Mouse (Mus musculus) liver, embryonic 13.5 days (tissue): ENCODE measurements at regions not wholly inside any gene's neighbourhood (a gene's known extent, or its start where the extent isn't known, plus 50 kb on each side); places are given as distances from the start of the nearest gene placed in this dataset.

Experiments
- ATAC-seq: fragments of 200-750 bp; cut with Nextera tagmentation; 2 replicates; pipeline ENCODE4 v1.8.0; 2017; ENCODE audit warnings: low read depth, mild to moderate bottlenecking, moderate number of reproducible peaks, moderate library complexity
- DNase-seq: peaks from one replicate; pipeline ENCODE4 v3.0.0; 2022
- H3K27ac ChIP-seq: fragments of 300-500 bp; sonication (generic); 2 replicates; pipeline ENCODE4 v1.5.1; 2015; ENCODE audit warnings: moderate library complexity, mild to moderate bottlenecking, inconsistent platforms
- H3K27me3 ChIP-seq: fragments of 300-500 bp; sonication (generic); 2 replicates; pipeline ENCODE4 v1.6.1; 2015; ENCODE audit warnings: mild to moderate bottlenecking, inconsistent platforms
- H3K36me3 ChIP-seq: fragments of 300-500 bp; sonication (generic); 2 replicates; pipeline ENCODE4 v1.6.1; 2015; ENCODE audit warnings: mild to moderate bottlenecking, inconsistent platforms
- H3K4me1 ChIP-seq: fragments of 300-500 bp; sonication (generic); replicated peaks from 2 replicates; pipeline ENCODE4 v1.6.1; 2015; ENCODE audit warnings: inconsistent platforms
- H3K4me2 ChIP-seq: fragments of 300-500 bp; sonication (generic); 2 replicates; pipeline ENCODE4 v1.6.1; 2015; ENCODE audit warnings: inconsistent platforms, mild to moderate bottlenecking, moderate library complexity
- H3K4me3 ChIP-seq: fragments of 300-500 bp; sonication (generic); replicated peaks from 2 replicates; pipeline ENCODE4 v1.5.1; 2015; ENCODE audit warnings: mild to moderate bottlenecking, inconsistent platforms
- H3K9ac ChIP-seq: fragments of 300-500 bp; sonication (generic); 2 replicates; pipeline ENCODE4 v1.6.1; 2015; ENCODE audit warnings: mild to moderate bottlenecking, inconsistent platforms
- H3K9me3 ChIP-seq: fragments of 300-500 bp; sonication (generic); replicated peaks from 2 replicates; pipeline ENCODE4 v1.6.1; 2016; ENCODE audit warnings: inconsistent platforms
- WGBS: fragments of 180-500 bp; shearing (Covaris S2); methylation state at CpG from one replicate; pipeline ENCODE4 v1.1.7; 2015; ENCODE audit not compliant: insufficient replicate concordance; 5-methylcytosine and 5-hydroxymethylcytosine counted together

DNA sequence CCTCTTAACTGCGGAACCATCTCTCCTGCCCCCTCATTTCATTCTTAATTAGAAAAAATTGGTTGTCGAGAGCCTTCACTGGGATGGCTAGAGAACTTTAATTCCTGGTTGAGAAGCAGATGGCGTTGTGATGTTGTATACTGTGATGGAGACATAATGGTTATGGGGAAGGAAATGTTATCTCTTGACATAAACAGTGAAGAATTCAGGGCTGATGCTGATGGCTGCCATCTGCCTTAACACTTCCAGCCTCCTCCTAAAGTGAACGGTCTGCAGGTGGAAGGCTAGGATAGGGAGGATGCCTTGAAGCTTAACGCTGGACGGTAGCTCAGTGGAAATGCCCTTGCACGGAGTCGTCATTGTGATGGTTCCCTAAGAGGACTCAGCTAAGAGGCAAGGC, 226.4 kb upstream of the Tle3 start:
- no peaks in the 10 kb centered on the region for H3K27me3 ChIP-seq
- H3K27ac ChIP-seq, result no peak overlapping the region
- no peak overlapping the region for H3K4me2 ChIP-seq
- H3K4me1 ChIP-seq, result no peaks in the 10 kb centered on the region
- H3K9ac ChIP-seq, result no peak overlapping the region
- ATAC-seq (no peak), DNase-seq (no peak)
- no peak overlapping the region for H3K4me3 ChIP-seq
- H3K9me3 ChIP-seq, result no peaks in the 10 kb centered on the region
- no peaks in the 10 kb centered on the region for H3K36me3 ChIP-seq
- WGBS, result 64% methylated on average over 8 of the region's 8 CpGs

DNA sequence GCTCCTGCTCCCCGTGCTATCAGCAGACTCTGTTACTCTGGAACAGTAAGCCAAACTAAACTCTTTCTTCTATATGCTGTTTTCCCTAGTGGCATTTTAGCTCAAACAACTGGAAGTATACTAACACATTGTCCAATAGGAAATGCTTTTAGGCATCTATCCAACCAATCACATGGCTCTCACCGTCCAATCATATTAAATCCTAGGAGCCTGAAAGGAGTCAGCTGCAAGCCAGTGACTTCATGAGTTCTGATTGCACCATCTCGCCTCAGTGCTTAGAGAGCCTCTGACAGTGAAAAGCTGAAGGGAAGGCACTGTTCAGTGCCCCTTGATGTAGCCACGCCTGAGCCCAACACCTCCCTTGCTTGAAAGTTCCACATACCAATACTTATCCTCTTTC, 221.0 kb upstream of the Tle3 start:
- Histone ChIP-seq H3K27ac (no peak overlapping the region), H3K4me3 (no peak overlapping the region), H3K9ac (no peak overlapping the region), H3K9me3 (no peaks in the 10 kb centered on the region), H3K4me2 (no peak overlapping the region), H3K36me3 (no peaks in the 10 kb centered on the region), H3K27me3 (no peaks in the 10 kb centered on the region), H3K4me1 (no peaks in the 10 kb centered on the region)
- no peak for ATAC-seq
- WGBS, result 57% methylated on average over 4 of the region's 4 CpGs
- DNase-seq, result no peak

- no peak overlapping the region for H3K4me3 ChIP-seq
- no peak overlapping the region for H3K27ac ChIP-seq
- no peaks in the 10 kb centered on the region for H3K4me1 ChIP-seq
- no peak for ATAC-seq
- no peak for DNase-seq
- no peak overlapping the region for H3K4me2 ChIP-seq
- no peak overlapping the region for H3K9ac ChIP-seq
- no peaks in the 10 kb centered on the region for H3K27me3 ChIP-seq
- H3K9me3 ChIP-seq, result no peaks in the 10 kb centered on the region
- WGBS, result 53% methylated on average over 12 of the region's 12 CpGs
- H3K36me3 ChIP-seq, result no peaks in the 10 kb centered on the region
Measured at GRCm38 (mm10) chr9:61151901-61152337, 220.2 kb upstream of the Tle3 start.

- no peaks in the 10 kb centered on the region for H3K36me3 ChIP-seq
- WGBS, result 53% methylated on average over 6 of the region's 6 CpGs
- H3K9me3 ChIP-seq, result no peaks in the 10 kb centered on the region
- ATAC-seq (no peak), DNase-seq (no peak)
- no peaks in the 10 kb centered on the region for H3K27me3 ChIP-seq
- H3K27ac ChIP-seq, result no peak overlapping the region
- no peak overlapping the region for H3K9ac ChIP-seq
- no peak overlapping the region for H3K4me3 ChIP-seq
- no peak overlapping the region for H3K4me2 ChIP-seq
- no peaks in the 10 kb centered on the region for H3K4me1 ChIP-seq
Measured at GRCm38 (mm10) chr9:61154721-61155120, 217.4 kb upstream of the Tle3 start.

DNA sequence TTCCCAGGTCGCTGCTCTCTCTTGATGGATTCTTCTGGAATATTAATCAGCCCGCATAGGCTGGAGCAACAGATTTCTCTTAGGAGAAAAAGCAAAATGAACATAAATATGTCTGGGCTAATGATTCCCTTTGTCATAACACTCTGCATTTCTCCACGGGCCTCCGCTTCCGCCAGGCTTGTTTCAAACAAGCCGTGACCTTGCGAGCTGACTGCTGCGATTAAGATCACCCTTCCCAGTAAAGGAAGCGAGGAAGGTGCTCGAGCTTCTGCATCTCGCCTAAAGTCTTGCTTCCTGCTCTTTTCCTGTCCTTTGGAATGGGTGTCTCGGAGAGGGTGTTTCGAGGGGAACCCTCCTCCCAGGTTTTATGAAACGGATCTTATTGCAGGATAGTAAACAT, 216.3 kb upstream of the Tle3 start:
- Histone ChIP-seq H3K36me3 (no peaks in the 10 kb centered on the region), H3K27me3 (no peaks in the 10 kb centered on the region), H3K4me3 (no peak overlapping the region), H3K9me3 (no peaks in the 10 kb centered on the region), H3K4me1 (no peaks in the 10 kb centered on the region), H3K9ac (no peak overlapping the region), H3K4me2 (no peak overlapping the region), H3K27ac (no peak overlapping the region)
- ATAC-seq (no peak), DNase-seq (no peak)
- 61% methylated on average over 14 of the region's 14 CpGs for WGBS

DNA sequence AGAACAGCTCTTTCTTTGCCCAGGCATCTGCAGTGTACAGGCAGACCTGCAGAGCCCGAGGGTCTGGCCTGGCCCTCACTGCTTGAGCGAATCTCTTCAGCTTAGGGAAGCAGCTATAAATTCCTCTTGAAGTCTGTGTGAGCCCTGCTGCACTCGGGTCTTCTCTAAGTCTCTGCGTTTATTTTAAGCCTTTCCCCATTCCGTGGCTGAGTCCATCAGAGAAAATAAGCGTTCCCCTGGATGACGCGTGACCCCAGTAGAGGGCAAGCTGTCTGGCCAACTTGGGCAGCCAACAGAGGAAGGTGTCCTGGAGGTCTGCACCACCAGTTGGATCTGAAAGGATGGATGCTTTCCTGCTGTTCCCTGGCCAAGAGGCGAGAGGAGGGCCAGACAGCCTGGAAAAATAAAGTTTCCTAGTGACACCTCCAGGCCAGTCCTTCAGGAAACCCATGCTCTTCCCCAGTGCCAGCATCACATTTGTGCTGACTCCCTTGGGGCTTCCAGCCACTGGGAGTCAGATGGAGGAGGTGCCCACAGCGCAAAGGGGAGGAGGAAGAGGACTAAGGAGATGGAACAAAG, 213.9 kb upstream of the Tle3 start:
- Histone ChIP-seq H3K4me2 (no peak overlapping the region), H3K4me3 (no peak overlapping the region), H3K9ac (no peak overlapping the region), H3K4me1 (no peaks in the 10 kb centered on the region), H3K9me3 (no peaks in the 10 kb centered on the region), H3K27ac (no peak overlapping the region), H3K36me3 (no peaks in the 10 kb centered on the region), H3K27me3 (0 out of 2 replicates have a peak, but pooled peaks cover 3% of the 10 kb centered on the region)
- ATAC-seq (no peak), DNase-seq (no peak)
- 43% methylated on average over 10 of the region's 10 CpGs for WGBS

- H3K27me3 ChIP-seq, result 0 out of 2 replicates have a peak, but pooled peaks cover 3% of the 10 kb centered on the region
Measured at GRCm38 (mm10) chr9:61159159-61159558, 213.0 kb upstream of the Tle3 start.

DNA sequence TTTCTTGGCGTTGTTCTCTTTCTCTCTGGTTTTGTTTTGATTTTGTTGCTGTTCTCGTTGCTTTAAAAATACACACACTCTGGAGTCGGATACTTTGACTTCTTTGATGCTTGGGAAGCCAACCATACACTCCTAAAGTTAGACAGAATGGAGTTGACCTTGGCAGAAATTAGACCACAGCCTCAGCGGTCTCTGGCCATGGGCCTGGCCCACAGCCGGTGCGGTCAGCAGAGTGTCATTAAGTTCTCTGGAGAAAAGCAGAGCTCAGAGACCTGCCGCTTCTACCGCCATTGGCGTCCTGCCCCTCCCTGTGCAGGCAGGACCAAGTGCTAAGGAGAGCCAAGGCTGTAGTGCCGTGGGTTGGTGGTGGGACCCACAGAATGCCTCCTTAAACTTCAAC, 212.6 kb upstream of the Tle3 start:
- H3K27me3 ChIP-seq, result peaks cover 3% of the 10 kb centered on the region; the same call in 1 of the 2 replicates
- 67% methylated on average over 10 of the region's 10 CpGs for WGBS
- no peak for ATAC-seq

More at GRCm38 (mm10) chr9:61159159-61159558, 213.0 kb upstream of the Tle3 start:
- Histone ChIP-seq H3K4me2 (no peak overlapping the region), H3K9ac (no peak overlapping the region), H3K27ac (no peak overlapping the region), H3K4me3 (no peak overlapping the region), H3K36me3 (no peaks in the 10 kb centered on the region), H3K4me1 (no peaks in the 10 kb centered on the region), H3K9me3 (no peaks in the 10 kb centered on the region)
- no peak for DNase-seq
- ATAC-seq, result no peak
- WGBS, result 64% methylated on average over 2 of the region's 2 CpGs

DNA sequence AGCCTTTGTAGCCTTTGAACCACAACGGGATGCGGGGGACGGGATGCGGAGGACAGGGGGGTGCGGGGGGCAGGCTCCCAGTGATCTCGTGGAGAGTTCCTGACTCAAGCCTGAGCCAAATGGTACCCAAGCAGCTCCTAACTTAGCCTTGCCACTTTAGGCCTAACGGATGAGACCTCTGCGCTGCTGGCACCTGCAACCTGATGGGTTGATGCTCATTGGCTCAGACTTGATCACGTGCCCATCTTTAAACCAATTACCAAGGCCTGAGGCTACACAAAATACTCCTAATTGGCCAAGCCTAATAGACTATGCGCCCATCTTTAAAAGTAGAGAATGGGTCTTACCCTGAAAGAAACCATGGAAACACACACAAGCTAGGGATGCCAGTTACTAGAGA, 209.3 kb upstream of the Tle3 start:
- Histone ChIP-seq H3K4me2 (no peak overlapping the region), H3K36me3 (no peaks in the 10 kb centered on the region), H3K4me3 (no peak overlapping the region), H3K4me1 (0 out of 2 replicates have a peak, but pooled peaks cover 3% of the 10 kb centered on the region), H3K9me3 (no peaks in the 10 kb centered on the region), H3K27ac (no peak overlapping the region), H3K27me3 (peaks cover 3% of the 10 kb centered on the region; the same call in 1 of the 2 replicates), H3K9ac (no peak overlapping the region)
- 80% methylated on average over 10 of the region's 10 CpGs for WGBS
- ATAC-seq, result no peak
- no peak for DNase-seq

More for the DNA sequence above, 212.6 kb upstream of the Tle3 start:
- Histone ChIP-seq H3K4me3 (no peak overlapping the region), H3K9ac (no peak overlapping the region), H3K36me3 (no peaks in the 10 kb centered on the region), H3K4me1 (no peaks in the 10 kb centered on the region), H3K27ac (no peak overlapping the region), H3K4me2 (no peak overlapping the region), H3K9me3 (no peaks in the 10 kb centered on the region)
- DNase-seq, result no peak

- no peaks in the 10 kb centered on the region for H3K36me3 ChIP-seq
- ATAC-seq (no peak), DNase-seq (no peak)
- 0 out of 2 replicates have a peak, but pooled peaks cover 3% of the 10 kb centered on the region for H3K4me1 ChIP-seq
- H3K9me3 ChIP-seq, result no peaks in the 10 kb centered on the region
- no peak overlapping the region for H3K4me2 ChIP-seq
- no peak overlapping the region for H3K4me3 ChIP-seq
- H3K27ac ChIP-seq, result no peak overlapping the region
- H3K27me3 ChIP-seq, result peaks cover 3% of the 10 kb centered on the region; the same call in 1 of the 2 replicates
- H3K9ac ChIP-seq, result no peak overlapping the region
- 70% methylated on average over 19 of the region's 19 CpGs for WGBS
Measured at GRCm38 (mm10) chr9:61163671-61164288, 208.4 kb upstream of the Tle3 start.

DNA sequence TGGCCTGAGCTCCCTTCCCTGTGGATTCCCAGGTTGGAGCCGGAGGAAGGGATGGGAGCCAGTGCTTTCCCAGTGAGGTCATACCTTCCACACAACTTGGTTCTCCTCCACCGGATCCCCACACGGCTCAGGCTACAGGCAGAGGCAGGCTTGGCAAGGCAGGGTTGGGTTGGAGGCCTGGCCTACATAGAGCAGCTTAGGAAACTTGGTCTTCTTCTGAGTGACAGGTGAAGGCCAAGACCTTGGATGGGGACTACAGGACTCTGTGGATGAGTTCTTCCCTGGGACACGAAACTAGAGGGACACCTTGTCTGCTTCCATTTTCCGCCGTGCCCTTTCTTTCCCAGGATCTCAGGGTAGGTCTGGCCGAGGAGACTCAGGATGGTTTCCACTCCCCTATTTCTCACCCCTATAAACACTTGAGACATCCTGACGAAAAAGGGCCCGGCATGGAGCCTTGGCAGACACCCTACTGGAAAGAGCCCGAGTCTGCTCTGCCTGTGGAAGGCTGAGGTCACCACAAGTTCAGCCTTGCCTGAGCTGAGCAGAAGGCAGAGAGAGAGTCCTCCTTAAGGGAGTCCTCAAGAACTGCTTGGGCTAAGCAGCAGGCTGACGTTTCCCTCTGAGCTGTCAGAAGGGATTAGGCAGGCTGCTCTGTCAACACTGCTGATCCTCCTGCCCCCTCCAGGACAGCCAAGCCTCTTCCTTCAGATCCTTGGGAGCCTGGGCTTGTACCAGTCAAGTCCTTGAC, 207.5 kb upstream of the Tle3 start:
- 56% methylated on average over 11 of the region's 11 CpGs for WGBS
- Histone ChIP-seq H3K9me3 (no peaks in the 10 kb centered on the region), H3K36me3 (no peaks in the 10 kb centered on the region), H3K4me2 (no peak overlapping the region), H3K9ac (no peak overlapping the region), H3K4me3 (no peak overlapping the region), H3K27ac (no peak overlapping the region), H3K4me1 (0 out of 2 replicates have a peak, but pooled peaks cover 3% of the 10 kb centered on the region), H3K27me3 (peaks cover 3% of the 10 kb centered on the region; the same call in 1 of the 2 replicates)
- ATAC-seq (no peak), DNase-seq (no peak)
